Mouse (Mus musculus): ENCODE data around the gene Dkc1. TPM values are rescaled to one million over a fixed set of nuclear protein-coding genes. Genes with fewer than 3 reads are reported as not detected.
"Not testable (repeated sequence)": the region's sequence is repeated elsewhere in the genome, so short reads cannot be mapped to it uniquely, and the experiment has no call there.

Dkc1 gene
- total RNA-seq, 4 experiments from 2014 or later: 36.7 to 43.2 (median 40.2) TPM

DNA sequence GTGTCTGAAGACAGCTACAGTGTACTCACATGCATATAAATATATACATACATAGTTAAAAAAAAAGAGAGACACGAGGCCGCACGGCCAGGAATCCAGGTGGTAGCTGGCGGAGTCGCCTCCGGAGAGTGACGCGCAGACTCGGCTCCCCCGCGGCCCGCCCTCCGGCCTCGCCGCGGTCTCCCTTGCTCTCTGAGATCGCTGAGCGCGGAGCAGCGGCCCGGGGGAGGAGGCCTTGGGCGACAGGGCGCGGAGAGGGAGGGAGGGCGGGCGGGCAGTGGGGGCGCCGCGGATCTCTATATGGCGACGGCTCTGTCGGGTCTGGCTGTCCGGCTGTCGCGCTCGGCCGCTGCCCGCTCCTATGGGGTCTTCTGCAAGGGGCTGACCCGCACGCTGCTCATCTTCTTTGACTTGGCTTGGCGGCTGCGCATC is 47.5 kb downstream of the Dkc1 start:
- not testable (repeated sequence) for DNase-seq

DNA sequence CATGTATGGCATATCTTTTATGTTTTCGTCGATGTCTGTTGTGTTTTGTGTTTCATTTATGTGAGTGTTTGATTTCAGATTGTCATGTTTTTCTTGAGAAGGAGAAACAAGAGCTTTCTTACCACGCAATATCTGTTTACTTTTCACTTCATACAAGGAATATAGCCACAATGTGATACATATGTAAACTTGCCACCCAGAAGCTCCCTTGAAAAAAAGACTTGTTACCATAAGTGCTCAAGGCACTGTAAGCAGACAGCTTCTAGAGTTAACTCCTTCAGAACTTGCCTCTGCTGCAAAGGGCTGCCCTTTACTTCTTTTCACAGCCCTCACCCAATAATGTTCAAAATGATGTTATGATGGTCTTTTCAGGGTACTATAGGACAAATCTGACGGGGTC is 52.8 kb downstream of the Dkc1 start:
- DNase-seq: no peak

DNA sequence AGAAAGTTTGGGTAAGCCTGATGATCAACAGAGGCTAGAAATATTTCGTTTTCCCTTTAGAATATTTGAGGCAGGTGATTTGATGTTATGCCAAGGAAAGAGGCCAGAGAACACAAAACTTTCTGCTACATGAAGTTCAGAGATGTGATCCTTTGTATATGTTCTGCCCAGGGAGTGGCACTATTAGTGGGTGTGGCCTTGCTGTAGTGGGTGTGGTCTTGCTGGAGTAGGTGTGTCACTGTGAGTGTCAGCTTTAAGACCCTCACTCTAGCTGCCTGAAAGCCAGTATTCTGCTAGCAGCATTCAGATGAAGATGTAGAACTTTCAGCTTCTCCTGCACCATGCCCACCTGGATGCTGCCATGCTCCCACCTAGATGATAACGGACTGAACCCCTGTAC is 54.6 kb downstream of the Dkc1 start:
- no peak for DNase-seq

DNA sequence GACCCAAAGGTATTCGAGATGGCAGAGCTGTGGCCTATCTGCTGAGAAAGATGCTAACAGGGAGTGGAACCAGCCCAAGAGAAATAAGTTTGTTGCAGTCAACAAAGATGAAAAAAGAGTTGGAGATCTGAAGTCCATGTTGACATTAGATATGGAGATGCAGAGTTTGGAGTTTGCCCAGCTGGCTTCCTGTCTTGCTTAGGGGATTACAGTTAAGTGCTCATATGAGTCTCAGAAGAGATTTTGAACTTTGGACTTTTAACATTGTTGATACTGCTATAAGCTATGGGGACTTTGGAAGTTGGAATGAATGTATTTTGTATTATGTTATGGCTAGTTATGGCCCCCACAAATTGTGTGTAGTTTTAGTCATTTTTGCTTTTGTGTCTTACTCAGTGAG is 56.6 kb downstream of the Dkc1 start:
- no peak for DNase-seq

DNA sequence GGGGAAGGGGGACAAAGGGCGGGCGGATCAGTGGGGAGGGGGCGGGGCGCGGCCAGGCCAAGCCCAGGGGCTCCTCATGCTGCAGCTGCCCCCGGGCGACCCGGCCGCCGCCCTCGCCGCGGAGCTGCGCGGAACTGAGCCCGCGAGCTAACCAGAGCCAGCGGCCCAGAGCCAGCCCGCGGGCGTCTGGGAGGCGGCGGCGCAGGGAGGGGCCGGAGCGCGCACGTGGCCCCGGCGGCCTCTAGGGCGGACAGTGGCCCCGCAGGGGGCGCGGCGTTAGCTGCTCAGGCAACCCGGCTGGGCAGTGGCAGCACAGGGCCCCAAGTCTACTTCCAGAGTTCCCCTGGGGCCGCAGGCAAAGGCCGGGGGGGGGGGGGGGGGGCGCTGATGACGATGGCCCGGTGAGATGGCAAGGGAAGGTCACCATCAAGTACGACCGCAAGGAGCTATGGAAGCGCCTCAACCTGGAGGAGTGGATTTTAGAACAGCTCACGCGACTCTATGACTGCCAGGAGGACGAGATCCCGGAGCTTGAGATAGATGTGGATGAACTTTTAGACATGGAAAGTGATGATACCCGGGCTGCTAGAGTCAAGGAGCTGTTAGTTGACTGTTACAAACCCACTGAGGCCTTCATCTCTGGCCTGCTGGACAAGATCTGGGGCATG is 60.1 kb downstream of the Dkc1 start:
- DNase-seq: no peak

Other genes with a start within 250 kb of the Dkc1 start
- 1 to 10 TPM; 1.2 to 3.1 (median 2.0) TPM for gene Gab3, start 10.4 kb upstream of the Dkc1 start, total RNA-seq (2022)
- 10 to 100 TPM; 42.2 to 74.2 (median 50.7) TPM for gene Mpp1, start 35.2 kb downstream of the Dkc1 start, total RNA-seq (2022)
- gene Smim9, start 67.9 kb downstream of the Dkc1 start, total RNA-seq (2022): 1 to 10 TPM in 1 of 4 experiments, under 1 TPM in 1, not detected in 2; 0.51 to 1.0 TPM